Mouse (Mus musculus): ENCODE measurements around the gene Cpne1. TPM values are rescaled to one million over a fixed set of nuclear protein-coding genes. Genes with fewer than 3 reads are reported as not detected.

The Cpne1 gene
- total RNA-seq (2014; rRNA removed) = 49.8 and 65.0 TPM in 2 replicates
- polyA plus RNA-seq (2015; fragmentation: Nextera tagmentation; extraction: Ambion mirVana) = 12.8 and 16.4 TPM in 2 replicates

- Histone ChIP-seq H3K36me3 (ENCODE audit: insufficient read depth, low read length) (no peaks in the 10 kb centered on the region), H3K4me3 (ENCODE audit: low read length) (peak within 1 kb of the TSS; percentile 98), H3K27me3 (ENCODE audit: insufficient read depth, low read length) (no peaks in the 10 kb centered on the region), H3K4me2 (ENCODE audit: low read depth, low read length) (peak within 1 kb of the TSS; percentile 75), H3K27ac (peak within 1 kb of the TSS; percentile 97), H3K9me3 (ENCODE audit: low read length) (no peaks in the 10 kb centered on the region), H3K4me1 (ENCODE audit: insufficient read depth, low read length) (peaks cover 8% of the 10 kb centered on the region), H3K9ac (replicated peaks; ENCODE audit: low read length) (peak within 1 kb of the TSS; percentile 99)
- WGBS = under 1% methylated on average over 67 of the region's 74 CpGs
- DNase-seq (ENCODE audit: low spot score) = peak; percentile 97
- ATAC-seq = peak; percentile 94
- no peak for TF ChIP-seq CTCF (IDR thresholded peaks at IDR 0.05; ENCODE audit: low read depth)
Observed at GRCm38 (mm10) chr2:156111358-156112079, at the start of gene Cpne1, which contains the start of gene Rbm12. Gene Cpne1 (minus strand): TSS chr2:156111965. Gene Rbm12 (minus strand): TSS chr2:156111978.

- no peaks in the 10 kb centered on the region for H3K9me3 ChIP-seq (ENCODE audit: low read length)
- H3K9ac ChIP-seq (replicated peaks; ENCODE audit: low read length) = no peak overlapping the region
- H3K4me3 ChIP-seq (ENCODE audit: low read length) = no peak overlapping the region
- H3K36me3 ChIP-seq (ENCODE audit: insufficient read depth, low read length) = peaks cover 37% of the 10 kb centered on the region
- no peak overlapping the region for H3K27ac ChIP-seq
- H3K27me3 ChIP-seq (ENCODE audit: insufficient read depth, low read length) = no peaks in the 10 kb centered on the region
- no peak for ATAC-seq
- no peak for DNase-seq (ENCODE audit: low spot score)
- H3K4me2 ChIP-seq (ENCODE audit: low read depth, low read length) = no peak overlapping the region
- no peaks in the 10 kb centered on the region for H3K4me1 ChIP-seq (ENCODE audit: insufficient read depth, low read length)
- TF ChIP-seq CTCF (IDR thresholded peaks at IDR 0.05; ENCODE audit: low read depth) = peak; percentile 27; the same call in 1 of the 2 replicates
Observed at GRCm38 (mm10) chr2:156151538-156151937, 39.8 kb upstream of the Cpne1 start.

GRCm38 (mm10) chr2:156147316-156147915, 35.7 kb upstream of the Cpne1 start:
- 84% methylated on average over 3 of the region's 3 CpGs for WGBS

GRCm38 (mm10) chr2:156146272-156146989, 34.7 kb upstream of the Cpne1 start:
- TF ChIP-seq CTCF (IDR thresholded peaks at IDR 0.05; ENCODE audit: low read depth) = no peak
- no peak for ATAC-seq
- 58% methylated on average over 5 of the region's 5 CpGs for WGBS

More at GRCm38 (mm10) chr2:156147316-156147915, 35.7 kb upstream of the Cpne1 start:
- DNase-seq (ENCODE audit: low spot score) (no peak), ATAC-seq (no peak)
- Histone ChIP-seq H3K4me1 (ENCODE audit: insufficient read depth, low read length) (peaks cover 7% of the 10 kb centered on the region; the same call in 1 of the 2 replicates), H3K27me3 (ENCODE audit: insufficient read depth, low read length) (no peaks in the 10 kb centered on the region), H3K4me2 (ENCODE audit: low read depth, low read length) (no peak overlapping the region), H3K9me3 (ENCODE audit: low read length) (no peaks in the 10 kb centered on the region), H3K36me3 (ENCODE audit: insufficient read depth, low read length) (peaks cover 30% of the 10 kb centered on the region), H3K9ac (replicated peaks; ENCODE audit: low read length) (no peak overlapping the region), H3K4me3 (ENCODE audit: low read length) (no peak overlapping the region), H3K27ac (no peak overlapping the region)
- no peak for TF ChIP-seq CTCF (IDR thresholded peaks at IDR 0.05; ENCODE audit: low read depth)

GRCm38 (mm10) chr2:156145486-156146130, 33.8 kb upstream of the Cpne1 start:
- Histone ChIP-seq H3K27ac (no peak overlapping the region), H3K9ac (replicated peaks; ENCODE audit: low read length) (no peak overlapping the region), H3K4me1 (ENCODE audit: insufficient read depth, low read length) (peaks cover 7% of the 10 kb centered on the region; the same call in 1 of the 2 replicates), H3K9me3 (ENCODE audit: low read length) (no peaks in the 10 kb centered on the region), H3K36me3 (ENCODE audit: insufficient read depth, low read length) (peaks cover 30% of the 10 kb centered on the region), H3K4me2 (ENCODE audit: low read depth, low read length) (peak overlapping the region; percentile 67), H3K4me3 (ENCODE audit: low read length) (no peak overlapping the region), H3K27me3 (ENCODE audit: insufficient read depth, low read length) (no peaks in the 10 kb centered on the region)
- 62% methylated on average over 11 of the region's 11 CpGs for WGBS
- TF ChIP-seq CTCF (IDR thresholded peaks at IDR 0.05; ENCODE audit: low read depth) = no peak
- no peak for DNase-seq (ENCODE audit: low spot score)
- ATAC-seq = no peak

More at GRCm38 (mm10) chr2:156146272-156146989, 34.7 kb upstream of the Cpne1 start:
- Histone ChIP-seq H3K27me3 (ENCODE audit: insufficient read depth, low read length) (no peaks in the 10 kb centered on the region), H3K4me2 (ENCODE audit: low read depth, low read length) (no peak overlapping the region), H3K4me3 (ENCODE audit: low read length) (no peak overlapping the region), H3K4me1 (ENCODE audit: insufficient read depth, low read length) (peaks cover 7% of the 10 kb centered on the region; the same call in 1 of the 2 replicates), H3K9ac (replicated peaks; ENCODE audit: low read length) (no peak overlapping the region), H3K9me3 (ENCODE audit: low read length) (no peaks in the 10 kb centered on the region), H3K36me3 (ENCODE audit: insufficient read depth, low read length) (peaks cover 30% of the 10 kb centered on the region), H3K27ac (no peak overlapping the region)
- no peak for DNase-seq (ENCODE audit: low spot score)

All from hindbrain, postnatal 0 days (tissue).